Mouse (Mus musculus): ENCODE results near the gene Prnp. TPM values are rescaled to one million over a fixed set of nuclear protein-coding genes. Genes with fewer than 3 reads are reported as not detected.
A peak's percentile ranks its signal among the peaks of the same experiment; 100 is the strongest.

Prnp gene
- polyA plus RNA-seq, 1 experiment from 2014 or later = 57.0 TPM

DNA sequence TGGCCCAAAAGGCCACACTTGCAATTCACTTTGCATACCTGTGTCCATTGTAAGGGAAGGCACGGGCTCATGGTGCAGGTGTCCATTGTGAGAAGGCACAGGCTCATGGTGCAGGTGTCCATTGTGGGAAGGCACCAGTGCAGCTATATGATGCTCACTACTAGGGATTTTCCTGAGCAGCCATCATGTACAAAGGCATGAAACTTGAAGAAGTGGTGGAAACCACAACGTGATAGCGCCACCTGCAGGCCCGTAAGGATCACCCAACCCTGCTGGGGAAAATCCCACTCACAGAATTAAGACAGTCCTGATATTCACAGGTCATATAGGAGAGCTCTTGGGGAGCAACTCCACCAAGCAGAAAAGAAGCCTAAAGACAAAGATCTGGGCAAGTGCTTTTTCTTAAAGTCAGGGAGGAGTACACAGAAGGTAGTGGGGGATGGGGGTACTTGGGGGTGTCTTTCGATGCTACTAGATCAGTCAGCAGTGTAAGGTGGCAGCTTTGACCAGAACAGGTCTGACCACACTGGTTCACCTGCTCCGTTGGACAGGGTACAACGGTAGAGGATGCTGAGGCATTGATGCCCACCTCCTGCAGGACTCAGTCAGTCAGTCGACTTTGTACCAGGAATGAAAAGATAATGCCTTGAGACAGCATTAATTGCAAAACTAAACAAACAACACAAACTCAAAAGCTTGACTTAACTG lies 29.8 kb downstream of the Prnp start:
- Histone ChIP-seq H3K4me1 (peaks cover 8% of the 10 kb centered on the region; the same call in 1 of the 2 replicates), H3K36me3 (no peaks in the 10 kb centered on the region), H3K9me3 (no peaks in the 10 kb centered on the region), H3K9ac (no peak overlapping the region), H3K27me3 (no peaks in the 10 kb centered on the region), H3K4me2 (no peak overlapping the region), H3K4me3 (no peak overlapping the region), H3K27ac (no peak overlapping the region)
- no peak for ATAC-seq (ENCODE audit: borderline replicate concordance, extremely low read depth, low FRiP score, low TSS enrichment)
- WGBS = 33% methylated on average over 8 of the region's 8 CpGs

- Histone ChIP-seq H3K27me3 (no peaks in the 10 kb centered on the region), H3K4me1 (peaks cover 5% of the 10 kb centered on the region; the same call in 1 of the 2 replicates), H3K9me3 (no peaks in the 10 kb centered on the region), H3K9ac (no peak overlapping the region), H3K27ac (no peak overlapping the region), H3K36me3 (no peaks in the 10 kb centered on the region), H3K4me3 (no peak overlapping the region), H3K4me2 (no peak overlapping the region)
- ATAC-seq (ENCODE audit: borderline replicate concordance, extremely low read depth, low FRiP score, low TSS enrichment) = no peak
- 47% methylated on average over 3 of the region's 3 CpGs for WGBS
Measured at GRCm38 (mm10) chr2:131940506-131940905, 30.8 kb downstream of the Prnp start.

DNA sequence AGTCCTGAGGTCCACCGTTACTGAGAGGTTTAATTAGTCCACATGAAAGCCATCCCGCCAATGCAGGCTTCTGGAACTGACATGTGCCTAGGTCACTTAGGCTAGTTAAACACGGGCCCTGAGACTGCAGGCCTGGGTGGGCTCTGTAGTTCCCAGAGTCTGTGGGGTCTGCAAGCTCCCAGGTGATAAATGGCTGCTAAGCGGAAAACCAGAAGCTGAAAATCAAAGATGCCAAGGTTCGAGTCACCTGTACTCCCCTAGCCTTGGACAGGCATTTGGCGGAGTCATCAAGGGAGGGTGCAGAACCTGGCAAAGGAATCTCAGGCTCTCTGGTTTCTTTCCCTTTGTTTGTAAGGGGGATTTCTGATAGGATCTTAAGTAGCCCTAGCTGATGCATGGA lies 31.8 kb downstream of the Prnp start:
- no peak overlapping the region for H3K4me2 ChIP-seq
- H3K9me3 ChIP-seq = no peaks in the 10 kb centered on the region
- H3K27me3 ChIP-seq = no peaks in the 10 kb centered on the region
- WGBS = 86% methylated on average over 6 of the region's 6 CpGs
- H3K4me3 ChIP-seq = no peak overlapping the region
- H3K27ac ChIP-seq = no peak overlapping the region
- no peaks in the 10 kb centered on the region for H3K36me3 ChIP-seq
- no peak overlapping the region for H3K9ac ChIP-seq
- ATAC-seq (ENCODE audit: borderline replicate concordance, extremely low read depth, low FRiP score, low TSS enrichment) = no peak
- H3K4me1 ChIP-seq = peaks cover 4% of the 10 kb centered on the region; the same call in 1 of the 2 replicates

- Histone ChIP-seq H3K27me3 (no peaks in the 10 kb centered on the region), H3K27ac (peak overlapping the region; percentile 46; the same call in 1 of the 2 replicates), H3K4me2 (no peak overlapping the region), H3K36me3 (no peaks in the 10 kb centered on the region), H3K4me1 (0 out of 2 replicates have a peak, but pooled peaks cover 5% of the 10 kb centered on the region), H3K9me3 (no peaks in the 10 kb centered on the region), H3K4me3 (no peak overlapping the region), H3K9ac (no peak overlapping the region)
- no peak for ATAC-seq (ENCODE audit: borderline replicate concordance, extremely low read depth, low FRiP score, low TSS enrichment)
- 17% methylated on average over 1 of the region's 1 CpGs for WGBS
Measured at GRCm38 (mm10) chr2:131944370-131944769, 34.6 kb downstream of the Prnp start.

DNA sequence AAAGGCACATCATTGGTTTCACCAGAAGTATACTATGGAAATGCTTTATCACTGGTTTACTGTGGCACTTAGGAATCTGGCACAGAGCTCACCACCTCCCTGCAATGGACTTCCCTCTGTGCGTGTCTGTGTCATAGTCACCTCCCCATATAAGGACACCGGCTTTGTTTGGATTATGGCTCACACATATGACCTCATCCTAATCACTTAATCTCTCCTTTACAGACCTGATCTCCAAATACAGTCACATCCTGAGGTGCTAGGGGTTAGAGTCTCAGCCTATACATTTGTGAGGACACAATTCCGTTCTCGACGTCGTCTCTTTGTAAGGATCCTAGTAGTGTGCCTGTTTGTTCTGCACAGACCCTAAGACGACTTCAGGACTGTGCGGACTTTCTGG lies 35.5 kb downstream of the Prnp start:
- Histone ChIP-seq H3K4me3 (no peak overlapping the region), H3K9ac (no peak overlapping the region), H3K9me3 (no peaks in the 10 kb centered on the region), H3K4me2 (no peak overlapping the region), H3K4me1 (0 out of 2 replicates have a peak, but pooled peaks cover 5% of the 10 kb centered on the region), H3K27ac (peak overlapping the region; percentile 51), H3K27me3 (0 out of 2 replicates have a peak, but pooled peaks cover under 1% of the 10 kb centered on the region), H3K36me3 (no peaks in the 10 kb centered on the region)
- ATAC-seq (ENCODE audit: borderline replicate concordance, extremely low read depth, low FRiP score, low TSS enrichment) = no peak
- 55% methylated on average over 8 of the region's 8 CpGs for WGBS

DNA sequence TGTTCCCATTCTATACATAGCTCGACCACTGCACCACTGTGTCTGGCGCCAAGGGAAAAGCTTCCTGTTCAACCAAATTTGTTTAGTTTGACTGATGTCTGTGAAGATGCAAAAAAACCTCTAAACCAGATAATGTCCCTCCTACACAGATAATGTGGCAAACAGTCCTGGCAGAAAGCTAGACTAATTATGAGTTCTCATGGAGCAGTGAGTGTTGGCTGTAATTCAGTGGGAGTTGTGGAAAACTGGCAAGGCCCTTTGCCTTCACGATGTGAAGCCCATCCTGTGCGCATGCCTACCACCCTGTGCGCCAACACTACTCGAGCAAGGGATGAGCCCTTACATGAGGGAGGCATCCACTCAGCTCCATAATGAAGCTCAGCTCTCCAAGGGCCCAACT lies 36.0 kb downstream of the Prnp start:
- peaks cover 6% of the 10 kb centered on the region; the same call in 1 of the 2 replicates for H3K27me3 ChIP-seq
- 70% methylated on average over 6 of the region's 6 CpGs for WGBS
- no peak overlapping the region for H3K4me3 ChIP-seq
- H3K9ac ChIP-seq = no peak overlapping the region
- peak overlapping the region; percentile 51 for H3K27ac ChIP-seq
- no peaks in the 10 kb centered on the region for H3K36me3 ChIP-seq
- peaks cover 8% of the 10 kb centered on the region; the same call in 1 of the 2 replicates for H3K4me1 ChIP-seq
- no peak overlapping the region for H3K4me2 ChIP-seq
- H3K9me3 ChIP-seq = no peaks in the 10 kb centered on the region
- ATAC-seq (ENCODE audit: borderline replicate concordance, extremely low read depth, low FRiP score, low TSS enrichment) = no peak

GRCm38 (mm10) chr2:131946351-131946750 lies 36.6 kb downstream of the Prnp start:
- no peak overlapping the region for H3K4me3 ChIP-seq
- no peak overlapping the region for H3K9ac ChIP-seq
- H3K9me3 ChIP-seq = no peaks in the 10 kb centered on the region
- peak overlapping the region; percentile 51; the same call in 1 of the 2 replicates for H3K27ac ChIP-seq
- no peak overlapping the region for H3K4me2 ChIP-seq
- H3K36me3 ChIP-seq = no peaks in the 10 kb centered on the region
- H3K27me3 ChIP-seq = peaks cover 6% of the 10 kb centered on the region; the same call in 1 of the 2 replicates
- H3K4me1 ChIP-seq = peaks cover 9% of the 10 kb centered on the region; the same call in 1 of the 2 replicates
- no peak for ATAC-seq (ENCODE audit: borderline replicate concordance, extremely low read depth, low FRiP score, low TSS enrichment)
- 77% methylated on average over 16 of the region's 16 CpGs for WGBS

DNA sequence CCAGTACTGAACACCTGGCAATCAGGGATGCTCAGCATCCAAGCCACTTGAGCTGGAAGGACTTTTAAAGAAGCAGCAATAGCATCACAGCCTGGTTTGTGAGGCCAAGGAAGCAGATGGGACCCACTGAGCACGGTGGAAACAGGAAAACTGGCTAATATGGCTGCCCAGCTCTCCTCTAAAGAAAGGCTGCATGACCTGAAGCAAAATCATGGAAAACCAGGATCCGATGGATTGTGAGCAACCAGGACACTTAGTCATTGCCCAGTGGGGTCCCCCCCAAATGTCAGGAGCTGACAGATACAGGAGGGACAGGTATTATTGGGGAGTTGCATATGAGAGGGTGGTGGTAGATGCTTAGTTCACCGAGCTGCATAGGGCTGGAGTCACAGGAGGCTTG lies 38.4 kb downstream of the Prnp start:
- H3K36me3 ChIP-seq = no peaks in the 10 kb centered on the region
- H3K27ac ChIP-seq = no peak overlapping the region
- peaks cover 15% of the 10 kb centered on the region; the same call in 1 of the 2 replicates for H3K27me3 ChIP-seq
- H3K9ac ChIP-seq = no peak overlapping the region
- H3K4me1 ChIP-seq = peaks cover 16% of the 10 kb centered on the region
- 63% methylated on average over 3 of the region's 3 CpGs for WGBS
- no peaks in the 10 kb centered on the region for H3K9me3 ChIP-seq
- no peak for ATAC-seq (ENCODE audit: borderline replicate concordance, extremely low read depth, low FRiP score, low TSS enrichment)
- H3K4me3 ChIP-seq = no peak overlapping the region
- H3K4me2 ChIP-seq = no peak overlapping the region

GRCm38 (mm10) chr2:131948916-131949639 lies 39.4 kb downstream of the Prnp start:
- no peak for ATAC-seq (ENCODE audit: borderline replicate concordance, extremely low read depth, low FRiP score, low TSS enrichment)
- Histone ChIP-seq H3K4me1 (peaks cover 19% of the 10 kb centered on the region), H3K4me3 (no peak overlapping the region), H3K9ac (no peak overlapping the region), H3K27ac (peak overlapping the region; percentile 12; the same call in 1 of the 2 replicates), H3K4me2 (no peak overlapping the region), H3K36me3 (no peaks in the 10 kb centered on the region), H3K9me3 (no peaks in the 10 kb centered on the region), H3K27me3 (peaks cover 21% of the 10 kb centered on the region; the same call in 1 of the 2 replicates)
- WGBS = 60% methylated on average over 11 of the region's 11 CpGs

DNA sequence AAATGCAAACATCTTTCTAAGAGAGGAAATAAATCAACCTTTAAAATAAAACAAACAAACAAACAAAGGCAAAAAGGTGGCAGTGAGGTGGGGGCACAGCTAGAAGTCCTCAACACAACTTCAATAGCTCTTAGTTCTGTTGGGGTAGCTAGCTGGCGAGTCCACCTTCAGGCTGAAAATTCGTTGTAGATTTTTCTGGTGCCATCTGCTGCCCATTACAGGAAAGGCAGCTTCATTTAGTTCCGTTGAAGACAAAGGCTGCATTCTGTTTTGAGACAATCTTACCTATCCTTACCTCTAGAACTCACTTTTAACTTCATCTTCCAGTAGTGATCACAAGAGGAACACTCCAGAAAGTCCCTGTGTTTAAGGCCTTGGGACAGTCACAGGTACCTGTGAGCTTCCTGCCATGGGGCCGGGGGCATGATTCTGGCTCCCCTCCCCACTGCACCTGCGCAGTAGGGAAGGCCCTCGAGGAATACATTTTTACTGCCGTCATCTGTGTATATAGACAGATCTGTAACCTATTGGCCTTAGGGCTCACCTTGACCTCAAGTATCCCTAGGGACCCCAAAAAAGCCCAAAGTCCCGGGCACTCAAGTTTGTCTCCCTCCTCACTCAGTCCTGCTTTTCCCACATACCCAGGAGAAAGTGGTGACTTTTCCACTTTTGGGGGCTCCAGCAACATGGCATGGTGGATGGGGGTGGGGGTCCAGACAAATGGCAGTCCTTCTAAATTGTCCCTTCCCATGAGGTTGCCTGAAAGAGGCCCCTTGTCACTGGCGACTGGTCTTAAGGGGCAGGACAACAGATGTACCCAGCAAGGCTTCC lies 40.3 kb downstream of the Prnp start:
- no peaks in the 10 kb centered on the region for H3K9me3 ChIP-seq
- 0 out of 2 replicates have a peak, but pooled peaks have one; percentile 21 for ATAC-seq (ENCODE audit: borderline replicate concordance, extremely low read depth, low FRiP score, low TSS enrichment)
- H3K4me1 ChIP-seq = peaks cover 22% of the 10 kb centered on the region
- H3K4me3 ChIP-seq = no peak overlapping the region
- H3K4me2 ChIP-seq = 0 out of 2 replicates have a peak overlapping the region, but pooled peaks have one; percentile 3
- no peaks in the 10 kb centered on the region for H3K36me3 ChIP-seq
- 36% methylated on average over 9 of the region's 9 CpGs for WGBS
- H3K27me3 ChIP-seq = peaks cover 24% of the 10 kb centered on the region; the same call in 1 of the 2 replicates
- no peak overlapping the region for H3K9ac ChIP-seq
- H3K27ac ChIP-seq = peak overlapping the region; percentile 38; the same call in 1 of the 2 replicates

GRCm38 (mm10) chr2:131950598-131951095 lies 40.9 kb downstream of the Prnp start, which contains the start of gene Prnd:
Gene Prnd (plus strand): TSS chr2:131950861.
- Histone ChIP-seq H3K36me3 (no peaks in the 10 kb centered on the region), H3K4me2 (peak within 1 kb of the TSS; percentile 3; the same call in 1 of the 2 replicates), H3K27ac (peak within 1 kb of the TSS; percentile 38; the same call in 1 of the 2 replicates), H3K9me3 (no peaks in the 10 kb centered on the region), H3K9ac (no peak within 1 kb of the TSS), H3K4me3 (peak within 1 kb of the TSS; percentile 6), H3K4me1 (peaks cover 28% of the 10 kb centered on the region), H3K27me3 (peaks cover 24% of the 10 kb centered on the region; the same call in 1 of the 2 replicates)
- 6% methylated on average over 11 of the region's 11 CpGs for WGBS
- peak; percentile 47; the same call in 1 of the 2 replicates for ATAC-seq (ENCODE audit: borderline replicate concordance, extremely low read depth, low FRiP score, low TSS enrichment)
